Mouse (Mus musculus) olfactory bulb, adult 2 months (tissue): ENCODE data around the gene Rpl18.

Source experiments
- CTCF ChIP-seq: fragments of 200-500 bp; IDR thresholded peaks from 2 replicates; pipeline ENCODE4 v1.5.1; 2012; ENCODE audit warnings: low read depth, mild to moderate bottlenecking, low read length, moderate library complexity; ENCODE audit not compliant: insufficient read depth
- POLR2A ChIP-seq: fragments of 200-500 bp; IDR thresholded peaks from 2 replicates; pipeline ENCODE4 v1.6.1; 2012; ENCODE audit warnings: mild to moderate bottlenecking, low read depth, low read length, moderate library complexity; ENCODE audit not compliant: insufficient read depth

GRCm38 (mm10) chr7:45720413-45721233, 5.4 kb downstream of the Rpl18 start, which contains the start of gene Fam83e:
- TF ChIP-seq POLR2A (no peak), CTCF (no peak)
